Mouse (Mus musculus) adipocyte (in vitro differentiated cells): ENCODE measurements at regions not wholly inside any gene's neighbourhood (a gene's known extent, or its start where the extent isn't known, plus 50 kb on each side); places are given as distances from the start of the nearest gene placed in this dataset.
A peak's percentile ranks its signal among the peaks of the same experiment; 100 is the strongest.
"Not testable (repeated sequence)": the region's sequence is repeated elsewhere in the genome, so short reads cannot be mapped to it uniquely, and the experiment has no call there.

Experiments used
- DNase-seq: peaks from one replicate; pipeline ENCODE4 v3.0.0-alpha.2; 2016; ENCODE audit warnings: low spot score

- no peak for DNase-seq
Observed at GRCm38 (mm10) chr15:38129330-38129729, 704.0 kb downstream of the 4930447A16Rik start.

GRCm38 (mm10) chr15:38129861-38130631 lies 704.7 kb downstream of the 4930447A16Rik start:
- no peak for DNase-seq

GRCm38 (mm10) chr15:38130632-38131028 lies 705.3 kb downstream of the 4930447A16Rik start:
- DNase-seq, result no peak

GRCm38 (mm10) chr15:38139639-38140038 lies 714.3 kb downstream of the 4930447A16Rik start:
- peak; percentile 4 for DNase-seq

GRCm38 (mm10) chr15:38143495-38143894 lies 718.1 kb downstream of the 4930447A16Rik start:
- no peak for DNase-seq

- no peak for DNase-seq
Observed at GRCm38 (mm10) chr15:38151654-38152053, 726.3 kb downstream of the 4930447A16Rik start.

GRCm38 (mm10) chr15:38153821-38154220 lies 728.5 kb downstream of the 4930447A16Rik start:
- not testable (repeated sequence) for DNase-seq

- no peak for DNase-seq
Observed at GRCm38 (mm10) chr15:38159161-38159560, 733.8 kb downstream of the 4930447A16Rik start.

GRCm38 (mm10) chr15:38163721-38164120 lies 738.4 kb downstream of the 4930447A16Rik start:
- peak; percentile 9 for DNase-seq

GRCm38 (mm10) chr15:38164848-38165247 lies 739.5 kb downstream of the 4930447A16Rik start:
- DNase-seq, result no peak

- no peak for DNase-seq
Observed at GRCm38 (mm10) chr15:38165881-38166445, 740.6 kb downstream of the 4930447A16Rik start.

- DNase-seq, result no peak
Observed at GRCm38 (mm10) chr15:38166476-38166875, 741.1 kb downstream of the 4930447A16Rik start.

- DNase-seq, result no peak
Observed at GRCm38 (mm10) chr15:38167618-38168152, 742.3 kb downstream of the 4930447A16Rik start.

- DNase-seq, result no peak
Observed at GRCm38 (mm10) chr15:38169191-38169590, 743.8 kb downstream of the 4930447A16Rik start.
